Mouse (Mus musculus) heart, postnatal 0 days (tissue): ENCODE measurements at regions not wholly inside any gene's neighbourhood (a gene's known extent, or its start where the extent isn't known, plus 50 kb on each side); places are given as distances from the start of the nearest gene placed in this dataset.

ENCODE experiments used
- ATAC-seq: fragments of 200-750 bp; cut with Nextera tagmentation; 2 replicates; pipeline ENCODE4 v1.8.0; 2017; ENCODE audit warnings: low read depth, moderate number of reproducible peaks, moderate library complexity; ENCODE audit not compliant: insufficient read depth
- DNase-seq: peaks from one replicate; pipeline ENCODE4 v3.0.0-alpha.2; 2016; ENCODE audit warnings: low spot score
- H3K27ac ChIP-seq: fragments of 300-500 bp; sonication (generic); 2 replicates; pipeline ENCODE4 v1.5.1; 2014; ENCODE audit warnings: low read depth, mild to moderate bottlenecking
- H3K27me3 ChIP-seq: fragments of 300-500 bp; sonication (generic); 2 replicates; pipeline ENCODE4 v1.6.1; 2014; ENCODE audit warnings: low read length, mixed read lengths; ENCODE audit not compliant: control insufficient read depth, insufficient read depth
- H3K36me3 ChIP-seq: fragments of 300-500 bp; sonication (generic); replicated peaks from 2 replicates; pipeline ENCODE4 v1.6.1; 2014; ENCODE audit warnings: low read length, mixed read lengths; ENCODE audit not compliant: control insufficient read depth, insufficient read depth
- H3K4me1 ChIP-seq: fragments of 300-500 bp; sonication (generic); 2 replicates; pipeline ENCODE4 v1.6.1; 2014; ENCODE audit warnings: antibody characterized with exemption; ENCODE audit not compliant: control insufficient read depth, insufficient read depth
- H3K4me2 ChIP-seq: fragments of 300-500 bp; sonication (generic); 2 replicates; pipeline ENCODE4 v1.6.1; 2014; ENCODE audit warnings: low read depth, mild to moderate bottlenecking, low read length, moderate library complexity
- H3K4me3 ChIP-seq: fragments of 300-500 bp; sonication (generic); 2 replicates; pipeline ENCODE4 v1.5.1; 2014; ENCODE audit warnings: low read depth, low read length
- H3K9ac ChIP-seq: fragments of 300-500 bp; sonication (generic); replicated peaks from 2 replicates; pipeline ENCODE4 v1.6.1; 2014; ENCODE audit warnings: low read depth, low read length, mixed read lengths
- H3K9me3 ChIP-seq: fragments of 300-500 bp; sonication (generic); replicated peaks from 2 replicates; pipeline ENCODE4 v1.6.1; 2016; ENCODE audit warnings: low read length; ENCODE audit not compliant: control insufficient read depth
- CTCF ChIP-seq: IDR thresholded peaks from 2 replicates; pipeline ENCODE4 v1.5.1; 2016; ENCODE audit warnings: antibody characterized with exemption, control low read depth, low read depth
- EP300 ChIP-seq: IDR thresholded peaks from 2 replicates; pipeline ENCODE4 v1.6.1; 2016; ENCODE audit warnings: antibody characterized with exemption, low read depth
- WGBS: fragments of 180-500 bp; shearing (Covaris S2); extraction: QIAGEN DNeasy Blood & Tissue Kit; methylation state at CpG from one replicate; pipeline ENCODE4 v1.1.7; 2014; 5-methylcytosine and 5-hydroxymethylcytosine counted together

DNA sequence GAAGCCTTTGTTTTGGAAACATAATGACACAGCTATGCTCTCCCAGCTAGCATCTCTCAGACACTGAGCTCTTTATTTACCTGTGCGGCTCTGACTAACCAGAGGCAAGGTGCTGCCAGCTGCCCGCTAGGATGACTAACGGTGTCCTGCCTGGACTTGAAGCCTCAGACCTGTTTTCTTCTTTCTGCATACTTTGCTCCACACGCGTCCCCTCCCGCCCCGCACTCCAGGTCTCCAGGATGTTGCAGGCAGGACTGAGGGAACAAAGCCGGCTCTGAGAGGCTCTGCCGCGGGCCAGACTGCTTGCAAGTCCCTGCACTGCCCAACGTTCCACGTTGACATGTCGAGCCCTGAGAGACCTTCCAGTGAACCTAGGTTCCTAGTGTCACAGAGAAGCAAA is 106.2 kb upstream of the Efcab1 start:
- no peaks in the 10 kb centered on the region for H3K36me3 ChIP-seq
- 57% methylated on average over 13 of the region's 13 CpGs for WGBS
- no peak for TF ChIP-seq CTCF
- no peak for TF ChIP-seq EP300
- no peaks in the 10 kb centered on the region for H3K27me3 ChIP-seq
- H3K4me2 ChIP-seq: no peak overlapping the region
- no peak overlapping the region for H3K9ac ChIP-seq
- no peak overlapping the region for H3K27ac ChIP-seq
- no peaks in the 10 kb centered on the region for H3K9me3 ChIP-seq
- DNase-seq (no peak), ATAC-seq (no peak)
- H3K4me3 ChIP-seq: no peak overlapping the region
- no peaks in the 10 kb centered on the region for H3K4me1 ChIP-seq

DNA sequence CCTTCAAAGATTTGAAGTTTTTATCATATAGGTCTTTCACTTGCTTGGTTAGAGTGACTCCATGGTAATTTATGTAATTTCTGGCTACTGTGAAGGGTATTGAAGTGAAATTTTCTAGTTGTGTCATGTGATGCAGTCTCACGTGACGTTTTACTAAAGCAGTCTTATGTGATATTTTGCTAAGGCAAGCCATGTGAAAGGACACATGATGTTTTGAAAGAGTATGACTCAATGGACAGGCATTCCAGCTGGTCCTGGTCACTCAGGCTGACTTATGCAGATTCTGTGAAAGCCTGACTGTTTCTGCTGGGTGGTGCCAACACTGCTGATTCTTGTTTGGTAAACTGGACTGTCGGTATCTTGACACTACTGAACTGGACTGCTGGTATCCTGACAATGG is 79.4 kb upstream of the Efcab1 start:
- Histone ChIP-seq H3K4me2 (no peak overlapping the region), H3K27ac (no peak overlapping the region), H3K27me3 (no peaks in the 10 kb centered on the region), H3K4me1 (no peaks in the 10 kb centered on the region), H3K36me3 (no peaks in the 10 kb centered on the region), H3K9ac (no peak overlapping the region), H3K4me3 (no peak overlapping the region), H3K9me3 (no peaks in the 10 kb centered on the region)
- ATAC-seq (no peak), DNase-seq (peak; percentile 6)
- WGBS: 51% methylated on average over 3 of the region's 3 CpGs
- TF ChIP-seq EP300 (no peak), CTCF (no peak)

GRCm38 (mm10) chr16:14840786-14841185 is 65.6 kb upstream of the Efcab1 start:
- Histone ChIP-seq H3K27me3 (no peaks in the 10 kb centered on the region), H3K9me3 (no peaks in the 10 kb centered on the region), H3K36me3 (no peaks in the 10 kb centered on the region), H3K4me2 (no peak overlapping the region), H3K9ac (no peak overlapping the region), H3K4me3 (no peak overlapping the region), H3K4me1 (no peaks in the 10 kb centered on the region), H3K27ac (no peak overlapping the region)
- ATAC-seq (no peak), DNase-seq (no peak)
- TF ChIP-seq EP300: no peak
- TF ChIP-seq CTCF: no peak
